Mouse (Mus musculus) left cerebral cortex, postnatal 36 days (tissue): ENCODE results near the gene Tnik. TPM values are rescaled to one million over a fixed set of nuclear protein-coding genes. Genes with fewer than 3 reads are reported as not detected.

Experiments
- DNase-seq, 2 experiments: peaks; one replicate each; pipeline ENCODE4 v3.0.0; 2021 to 2022; ENCODE audit warnings: low spot score in 2 of 2, mixed read lengths in 1 of 2
- intact Hi-C: fragments of 180-260 bp; cut with DNase I; formaldehyde crosslinking; loops from one replicate; pipeline ENCODE4 v1.15.1; 2025
- total RNA-seq, 2 experiments: library from RNA; stranded (reverse); gene quantifications; 2 replicates each; pipeline ENCODE4 v1.2.3; 2021

Gene Tnik
- total RNA-seq = 100 to 1,000 TPM; 164 to 253 TPM

DNA sequence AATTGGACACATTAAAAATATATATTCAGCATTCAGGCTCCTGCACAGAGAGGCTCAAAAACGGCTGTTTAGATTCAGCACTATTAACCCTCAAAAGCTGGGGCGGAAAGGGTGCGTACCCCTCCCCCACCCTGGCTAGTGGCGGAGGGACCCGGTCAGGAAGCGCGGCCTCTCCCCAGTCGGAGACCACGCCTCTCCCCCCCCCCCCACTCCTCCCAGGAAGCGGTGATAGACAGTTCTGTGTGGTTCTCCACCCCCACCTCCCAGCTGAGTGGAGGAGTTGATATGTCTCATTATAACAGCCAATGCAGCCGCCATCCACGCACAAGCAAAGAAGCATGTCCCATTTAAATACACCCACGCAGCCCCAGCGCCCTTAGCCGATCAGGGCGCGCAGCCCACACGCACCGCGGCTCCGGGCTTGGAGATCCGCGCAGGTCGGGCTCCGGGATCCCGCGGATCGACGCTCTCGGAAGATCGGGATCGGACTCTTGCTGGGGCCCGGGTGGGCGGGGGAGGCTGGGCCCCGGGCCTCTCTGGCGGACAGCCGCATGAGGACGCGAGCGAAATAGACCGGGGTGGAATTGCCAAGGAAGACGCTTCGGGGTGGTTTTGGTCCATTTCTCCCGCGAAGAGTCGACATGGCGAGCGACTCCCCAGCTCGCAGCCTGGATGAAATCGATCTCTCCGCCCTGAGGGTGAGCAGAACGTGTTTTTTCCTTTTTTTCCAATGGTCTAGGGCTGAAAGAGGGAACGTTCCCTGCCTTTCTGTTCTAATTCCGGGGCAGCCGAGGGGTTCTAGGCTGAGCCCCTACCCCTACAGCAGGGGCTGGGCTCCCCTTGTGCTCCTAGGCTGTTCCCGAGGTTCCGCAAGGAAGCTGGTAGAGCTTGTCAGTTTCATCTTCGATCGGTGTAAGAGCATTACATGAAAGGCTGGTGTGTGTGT, at the start of gene Tnik:
Gene Tnik (plus strand): TSS at position 213 of the 946 bp plus-strand sequence.
- intact Hi-C loops = loop anchor here (1.0 to 5.0 kb wide), 4 partner anchors 74 to 294 kb away; no protein-coding TSS in a partner anchor
- DNase-seq = peak; percentile 88

DNA sequence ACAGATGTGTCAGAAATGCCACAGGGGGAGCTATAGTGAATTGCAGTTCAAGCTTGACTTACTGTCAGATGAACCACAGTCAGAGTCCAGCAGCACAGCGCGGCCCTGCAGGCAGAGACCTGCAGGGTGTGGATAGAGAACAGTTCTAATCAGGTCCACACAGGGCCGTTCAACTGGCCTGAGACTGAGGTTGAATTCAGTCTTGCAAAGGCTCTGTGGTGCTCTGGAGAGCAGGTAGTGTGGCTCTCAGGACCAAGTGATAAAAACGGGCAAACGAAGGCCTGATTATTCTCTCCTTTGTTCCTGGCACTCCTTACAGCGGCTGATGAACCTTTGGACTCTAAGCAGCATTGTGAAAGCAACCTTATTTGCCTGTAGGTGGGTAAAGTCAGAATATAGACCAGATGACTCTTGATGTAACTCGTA, 48.1 kb upstream of the Tnik start:
- intact Hi-C loops = no loop called here
- no peak for DNase-seq

DNA sequence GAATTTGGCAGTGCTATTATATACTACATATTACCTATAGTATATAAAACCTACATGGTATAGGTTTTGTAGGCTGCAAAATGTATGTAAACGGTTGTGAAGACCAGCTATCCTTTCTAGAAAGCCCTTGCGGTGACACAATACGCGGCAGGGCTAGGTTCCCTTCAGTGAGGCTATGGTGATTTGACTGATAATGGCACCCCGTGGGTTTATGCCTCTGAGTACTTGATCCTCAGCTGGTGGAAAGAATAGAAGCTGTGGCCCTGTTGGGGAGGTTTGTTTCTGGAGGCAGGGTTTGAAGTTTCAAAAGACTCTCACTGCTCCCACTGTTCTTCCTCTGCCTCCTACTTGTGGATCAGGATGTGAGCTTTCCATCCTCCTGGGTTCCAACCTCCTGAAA, 46.0 kb upstream of the Tnik start:
- no peak for DNase-seq
- intact Hi-C loops = no loop called here

DNA sequence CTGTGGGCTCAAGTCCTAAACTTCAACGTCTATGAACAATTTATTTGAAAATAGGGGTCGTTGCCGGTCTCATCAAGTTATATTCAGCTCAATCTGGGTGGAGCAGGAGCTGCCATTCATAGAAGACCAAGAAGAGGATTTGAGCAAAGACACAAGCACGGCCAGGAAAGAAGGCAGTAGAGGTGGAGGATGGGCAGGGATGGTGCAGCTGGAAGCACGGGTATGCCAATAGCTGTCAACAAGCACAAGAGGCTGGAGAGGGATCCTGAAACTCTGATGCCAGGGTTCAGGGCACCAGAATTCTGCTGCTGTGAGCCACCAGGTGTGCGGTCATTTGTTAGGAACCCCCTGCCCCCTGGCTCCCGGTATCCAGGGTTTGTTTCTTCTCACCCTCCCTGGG, 43.5 kb upstream of the Tnik start:
- intact Hi-C loops = no loop called here
- DNase-seq = no peak

DNA sequence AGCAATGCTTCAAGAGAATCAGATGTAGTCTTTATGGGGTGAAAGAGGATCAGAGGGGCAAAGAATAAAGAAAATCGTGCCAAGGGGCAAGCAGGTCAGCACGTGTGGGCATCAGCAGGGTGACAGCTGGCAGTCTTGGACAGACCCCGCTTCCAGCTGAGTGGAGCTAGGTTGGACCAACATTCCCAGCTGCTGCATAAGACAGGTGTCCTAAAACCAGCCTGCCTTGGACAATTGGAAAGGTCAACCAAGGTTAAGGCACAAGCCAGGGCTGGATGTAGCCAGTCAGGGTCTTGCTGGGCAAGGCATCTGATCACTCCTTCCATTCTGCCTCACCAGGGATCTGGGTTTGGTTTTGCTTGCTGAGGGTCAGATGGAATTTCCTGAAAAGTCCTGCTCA, 43.0 kb upstream of the Tnik start:
- intact Hi-C loops = no loop called here
- no peak for DNase-seq

DNA sequence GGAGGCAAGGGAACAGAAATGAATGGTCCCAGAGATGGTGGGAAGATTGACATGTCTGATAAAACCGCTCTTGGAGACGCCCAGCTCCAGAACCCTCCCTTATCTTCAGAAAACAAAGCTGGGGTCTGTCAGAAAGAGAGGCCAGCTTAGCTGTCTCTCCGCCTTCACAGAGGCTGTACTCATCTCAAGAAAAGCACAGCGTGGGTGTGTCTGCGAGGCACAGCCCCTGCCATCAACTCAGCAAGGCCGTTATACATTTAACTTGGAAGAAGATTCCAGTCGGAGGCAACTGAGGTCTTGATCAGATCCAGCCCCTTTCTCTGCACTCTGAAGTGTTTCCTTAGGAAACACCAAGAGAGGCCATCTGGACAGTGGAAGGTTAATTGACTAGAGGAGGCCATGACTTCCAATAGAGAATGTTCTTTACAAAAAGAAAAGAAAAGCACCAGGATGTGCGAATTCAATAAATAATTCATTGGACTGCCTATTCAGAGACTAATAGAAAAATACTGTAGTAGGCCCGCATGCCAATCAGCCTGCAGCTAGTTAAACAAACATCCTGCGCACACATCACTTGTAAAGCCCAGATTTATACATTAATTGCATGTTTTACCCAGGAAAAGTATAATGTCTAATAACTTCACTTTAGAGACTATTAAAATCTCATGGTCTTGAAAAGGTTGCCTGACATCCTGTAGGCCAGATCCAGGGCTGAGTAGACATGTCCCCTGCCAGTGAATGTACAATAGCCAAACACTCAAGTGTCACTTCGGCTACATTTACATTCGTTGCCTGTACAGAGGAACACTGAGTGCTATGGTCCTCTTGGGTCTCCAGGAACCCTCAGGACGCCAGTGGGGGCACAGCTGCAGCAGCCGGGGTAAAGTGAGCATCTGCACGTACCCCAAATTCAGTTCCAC, 38.3 kb upstream of the Tnik start:
- intact Hi-C loops = no loop called here
- DNase-seq = no peak

DNA sequence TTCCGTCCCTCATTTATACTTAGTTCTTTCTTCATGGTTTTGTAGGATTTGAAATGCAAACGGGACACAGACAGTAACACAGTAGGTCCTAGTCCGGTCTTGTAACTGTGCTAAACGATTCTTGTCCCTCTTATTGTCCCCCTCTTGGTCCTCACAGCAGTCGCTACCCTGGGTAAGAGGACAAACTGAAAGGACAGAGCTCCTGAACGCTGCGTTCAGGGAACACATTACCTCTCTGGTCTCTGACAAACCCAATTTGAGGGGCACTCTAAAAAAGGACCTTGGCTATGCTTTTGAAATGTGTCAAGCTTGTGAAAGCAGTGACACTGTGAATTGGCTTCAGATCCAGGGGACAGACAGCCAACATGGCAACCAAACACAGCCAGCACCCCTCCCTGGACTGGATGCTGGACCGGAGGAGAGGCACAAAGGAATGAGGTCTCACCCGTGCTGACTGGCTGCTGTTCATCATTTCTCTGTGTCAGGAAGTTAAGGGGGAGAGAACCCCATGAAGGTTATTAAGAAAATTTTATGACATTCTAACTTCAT, 37.6 kb upstream of the Tnik start:
- no peak for DNase-seq
- intact Hi-C loops = no loop called here

DNA sequence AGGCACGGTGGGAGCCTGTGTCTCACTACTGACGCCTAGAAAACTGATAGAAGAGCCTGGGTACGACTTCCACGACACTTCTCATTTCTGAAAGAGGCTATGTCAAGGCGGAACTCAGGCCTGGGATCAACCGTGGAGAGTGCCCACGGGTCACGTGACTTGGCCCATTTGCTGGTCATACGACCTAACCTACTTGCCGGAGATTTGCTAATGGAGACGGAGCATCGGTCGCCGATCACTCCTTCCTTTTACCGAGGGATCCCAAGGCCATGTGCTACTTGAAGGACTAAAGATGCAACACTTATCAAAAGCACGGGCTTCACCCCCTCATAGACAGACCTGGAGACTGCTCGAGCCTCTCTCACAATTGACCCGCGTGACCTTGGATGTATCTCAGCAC, 36.8 kb upstream of the Tnik start:
- intact Hi-C loops = no loop called here
- no peak for DNase-seq

DNA sequence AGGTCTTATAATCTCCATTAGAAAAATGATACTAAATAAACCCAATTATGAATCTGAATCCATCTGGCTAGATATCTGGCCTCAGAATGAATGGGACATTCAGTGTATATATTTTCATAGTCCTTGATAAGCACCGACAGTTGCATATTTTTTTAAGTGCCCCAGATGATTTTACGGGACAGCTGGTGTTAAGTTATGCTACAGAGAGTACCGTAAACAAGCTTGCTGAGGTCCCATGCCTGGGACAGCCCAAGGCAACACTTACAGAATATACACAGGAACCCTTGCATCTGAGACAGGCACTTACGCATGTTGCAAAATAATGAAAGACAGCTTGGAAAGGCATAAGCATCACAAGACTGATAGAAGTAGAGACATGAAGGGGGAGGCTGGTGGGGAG, 34.1 kb upstream of the Tnik start:
- intact Hi-C loops = no loop called here
- no peak for DNase-seq

DNA sequence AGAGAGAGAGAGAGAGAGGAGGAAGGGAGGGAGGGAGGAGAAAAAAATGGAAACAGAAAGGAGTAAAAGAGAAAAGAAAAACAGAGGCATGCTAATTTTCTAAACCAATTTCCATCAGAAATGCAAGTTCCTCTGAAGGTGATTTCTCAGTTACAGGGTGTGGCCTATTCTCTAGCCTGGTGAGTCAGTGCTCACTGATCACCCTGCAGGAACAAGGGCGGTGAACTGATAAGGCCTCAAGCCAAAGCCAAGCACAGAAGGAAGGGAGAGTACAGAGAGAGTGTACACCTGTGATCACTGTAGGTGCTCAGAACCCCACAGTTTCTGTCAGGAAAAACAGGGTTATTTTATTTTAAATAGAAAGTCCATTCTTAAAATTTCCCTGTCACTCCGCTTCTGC, 33.5 kb upstream of the Tnik start:
- no peak for DNase-seq
- intact Hi-C loops = no loop called here

DNA sequence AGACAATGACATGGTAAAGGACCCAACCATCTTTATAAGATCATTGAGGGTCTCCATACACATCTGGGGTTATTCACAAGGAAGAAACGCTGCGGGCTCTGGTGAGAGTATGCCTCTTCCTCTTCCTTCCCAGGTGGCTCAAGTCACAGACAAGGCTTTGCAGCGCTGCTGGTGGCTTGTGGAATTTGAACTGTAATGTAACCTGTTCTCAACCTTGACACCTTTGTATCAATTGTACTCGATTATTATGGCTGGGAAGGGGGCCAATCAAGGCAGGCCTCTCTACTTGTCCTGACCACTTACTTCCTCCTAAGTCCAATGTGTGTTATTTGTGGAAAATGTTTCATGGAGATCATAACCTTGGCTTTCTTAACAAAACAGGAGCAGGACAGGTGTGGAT, 30.1 kb upstream of the Tnik start:
- intact Hi-C loops = loop anchor here (5.0 kb wide), 1 partner anchor 51 kb away; no protein-coding TSS in a partner anchor
- no peak for DNase-seq

DNA sequence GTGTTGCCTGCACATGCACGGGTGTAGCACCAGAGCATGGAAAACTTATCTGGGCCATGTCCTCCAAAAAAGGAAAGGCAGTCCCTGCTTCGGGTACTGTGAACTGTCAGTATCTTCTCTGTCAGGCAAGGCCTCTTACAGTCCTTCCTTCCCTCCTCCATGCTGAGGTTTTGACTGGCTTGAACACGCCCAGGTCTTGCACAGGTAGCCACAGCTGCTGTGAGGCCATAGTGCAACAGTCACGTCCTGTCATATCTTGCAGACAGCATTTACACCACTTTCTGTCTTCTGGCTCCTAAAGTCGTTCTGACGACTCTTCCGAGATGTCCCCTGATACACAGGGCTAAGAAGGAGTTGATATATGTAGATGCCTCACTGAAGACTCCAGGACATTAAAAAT, 28.8 kb upstream of the Tnik start:
- intact Hi-C loops = loop anchor here (5.0 kb wide), 1 partner anchor 52 kb away; no protein-coding TSS in a partner anchor
- no peak for DNase-seq

DNA sequence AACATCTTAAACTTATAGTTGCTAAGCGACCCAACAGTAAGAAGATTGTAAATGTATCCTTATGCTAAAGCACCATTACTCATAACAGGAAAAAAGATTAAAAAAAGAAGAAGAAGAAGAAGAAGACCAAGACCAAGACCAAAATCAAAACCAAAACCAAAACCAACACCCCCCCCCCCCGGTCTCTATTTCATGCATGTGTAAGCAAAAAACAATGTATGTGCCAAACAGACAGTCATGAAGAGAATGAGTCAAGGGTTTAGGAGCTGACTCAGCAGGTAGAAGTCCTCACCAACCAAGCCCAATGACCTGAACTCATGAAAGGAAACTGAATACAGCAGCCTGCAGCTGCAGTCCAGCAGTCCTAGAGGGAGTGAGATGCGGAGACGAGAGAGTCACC, 26.3 kb upstream of the Tnik start:
- intact Hi-C loops = no loop called here
- no peak for DNase-seq

DNA sequence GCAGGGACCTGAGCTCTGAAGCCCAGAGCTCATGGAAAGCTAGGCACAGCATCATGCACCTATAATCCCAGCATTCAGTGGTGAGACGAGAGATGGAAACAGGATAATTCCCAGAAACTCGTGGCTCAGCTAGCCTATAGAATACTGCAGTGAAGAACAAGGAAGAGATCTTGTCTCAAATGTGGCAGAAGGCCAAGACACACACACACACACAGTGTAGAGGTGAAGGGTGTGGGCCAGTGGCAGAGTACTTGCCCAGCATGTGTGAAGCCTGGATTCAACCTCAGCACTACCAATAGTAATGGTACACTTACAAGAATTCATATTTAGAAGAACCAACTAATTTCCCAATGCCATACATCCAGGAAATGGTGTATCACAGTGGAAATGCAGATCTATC, 24.9 kb upstream of the Tnik start:
- intact Hi-C loops = no loop called here

DNA sequence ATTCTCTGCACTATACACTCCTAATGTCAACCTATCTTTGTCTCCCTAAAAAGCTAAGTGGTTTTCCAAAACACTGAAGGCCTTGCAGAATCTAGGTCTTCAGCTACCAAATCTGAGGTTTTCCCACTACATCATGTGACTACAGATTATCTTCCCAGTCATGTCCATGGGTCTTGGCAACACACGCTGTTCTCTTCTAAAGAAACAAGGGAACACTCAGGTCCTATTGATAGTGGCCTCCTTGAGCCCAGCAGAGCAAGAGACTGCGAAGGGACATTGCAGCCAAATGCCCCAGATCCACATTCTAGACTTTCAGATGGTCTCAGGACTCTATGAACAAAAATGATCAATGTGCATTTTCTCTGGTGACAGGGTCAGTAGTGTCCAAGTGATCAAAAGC, 20.5 kb upstream of the Tnik start:
- intact Hi-C loops = no loop called here
- DNase-seq = no peak

More for the DNA sequence above, 24.9 kb upstream of the Tnik start:
- DNase-seq = no peak

DNA sequence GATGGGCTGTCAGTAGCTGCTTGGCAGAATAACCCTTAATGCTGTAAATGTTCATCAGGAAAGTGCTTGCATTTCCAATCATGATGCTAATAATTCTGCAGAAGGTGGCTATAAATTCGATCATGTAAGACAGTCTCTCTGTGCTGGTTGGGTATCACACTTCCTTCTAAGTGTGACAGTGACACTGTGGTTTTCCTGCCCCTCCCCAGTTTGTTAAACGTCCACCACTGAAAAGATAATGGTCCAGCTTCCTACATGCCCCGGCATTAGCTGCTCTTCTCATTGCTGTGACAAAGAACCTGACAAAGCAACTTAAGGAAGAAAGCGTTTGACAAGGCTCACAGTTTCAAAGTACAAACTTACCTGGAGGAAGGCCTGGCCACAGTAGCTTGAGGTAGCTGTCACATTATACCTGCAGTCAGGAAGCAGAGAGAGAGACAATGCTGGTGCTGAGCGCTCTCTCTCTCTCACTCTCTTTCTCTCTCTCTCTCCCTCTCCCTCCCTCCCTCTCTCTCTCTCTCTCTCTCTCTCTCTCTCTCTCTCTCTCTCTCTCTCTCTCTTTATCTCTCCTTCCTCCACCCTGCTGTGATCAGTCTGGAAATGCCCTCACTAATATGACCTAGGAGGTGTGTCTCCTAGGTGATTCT, 18.6 kb upstream of the Tnik start:
- intact Hi-C loops = no loop called here
- DNase-seq = no peak

DNA sequence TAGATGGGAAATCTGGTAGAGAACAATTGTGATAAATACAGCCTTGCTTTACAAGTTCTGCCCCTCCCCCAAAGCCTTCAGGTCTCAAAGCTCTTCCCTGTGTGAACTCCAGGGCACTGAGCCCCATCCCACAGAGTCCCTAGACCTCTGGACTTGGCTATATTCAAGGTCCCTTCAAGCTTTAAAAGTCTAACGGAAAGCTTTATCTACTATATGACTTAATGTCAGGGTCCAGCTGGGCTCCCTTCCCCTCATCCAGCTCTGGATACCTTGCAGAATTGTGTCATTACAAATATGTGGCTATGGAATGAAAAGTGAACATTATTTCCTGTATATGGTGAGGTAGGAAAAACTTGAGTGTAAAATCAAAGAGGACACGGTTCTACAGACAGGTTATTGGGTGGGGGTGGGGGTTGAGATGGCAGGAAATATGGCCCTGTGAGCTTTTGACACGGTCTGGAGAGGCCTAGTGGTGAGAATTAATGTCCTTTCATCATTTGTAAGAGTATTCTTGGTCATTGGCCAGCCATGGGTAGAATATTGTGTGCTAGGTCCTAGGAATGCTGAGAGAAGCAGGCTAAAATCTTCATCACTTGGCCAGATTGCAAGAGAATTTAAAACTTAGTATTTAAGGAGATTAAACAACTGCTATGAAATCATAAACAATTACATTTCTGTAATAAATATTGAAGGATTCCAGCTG, 14.6 kb upstream of the Tnik start:
- intact Hi-C loops = no loop called here
- no peak for DNase-seq

DNA sequence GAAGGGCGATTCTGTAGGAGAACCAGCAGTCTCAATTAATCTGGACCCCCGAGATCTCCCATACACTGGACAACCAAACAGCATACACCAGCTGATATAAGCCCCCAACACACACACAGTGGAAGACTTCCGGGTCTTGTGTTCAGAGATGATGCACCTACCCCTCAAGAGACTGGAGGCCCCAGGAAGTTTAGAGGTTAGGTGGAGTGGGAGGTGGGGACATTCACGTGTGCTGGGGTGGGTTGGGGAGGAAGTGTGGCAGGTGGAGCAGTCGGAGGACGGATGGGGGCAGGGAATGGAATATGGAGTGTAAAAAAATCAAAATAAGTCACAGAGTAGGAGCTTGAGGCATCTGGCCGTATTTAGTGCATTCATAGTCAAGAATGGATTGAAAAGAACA, 7.3 kb upstream of the Tnik start:
- intact Hi-C loops = no loop called here
- no peak for DNase-seq
